Mouse (Mus musculus) left cerebral cortex, adult 8-10 months (tissue): ENCODE measurements around the gene Tns1. TPM values are rescaled to one million over a fixed set of nuclear protein-coding genes. Genes with fewer than 3 reads are reported as not detected.

Experiments used
- DNase-seq, 2 experiments: peaks; one replicate each; pipeline ENCODE4 v3.0.0; 2022; ENCODE audit warnings: low spot score in 2 of 2
- total RNA-seq, 4 experiments: library from RNA; stranded (reverse); gene quantifications; 2 replicates each; pipeline ENCODE4 v1.2.4; 2022

The Tns1 gene
- total RNA-seq, 4 experiments from 2014 or later, result 40.6 to 59.2 (median 49.2) TPM

DNA sequence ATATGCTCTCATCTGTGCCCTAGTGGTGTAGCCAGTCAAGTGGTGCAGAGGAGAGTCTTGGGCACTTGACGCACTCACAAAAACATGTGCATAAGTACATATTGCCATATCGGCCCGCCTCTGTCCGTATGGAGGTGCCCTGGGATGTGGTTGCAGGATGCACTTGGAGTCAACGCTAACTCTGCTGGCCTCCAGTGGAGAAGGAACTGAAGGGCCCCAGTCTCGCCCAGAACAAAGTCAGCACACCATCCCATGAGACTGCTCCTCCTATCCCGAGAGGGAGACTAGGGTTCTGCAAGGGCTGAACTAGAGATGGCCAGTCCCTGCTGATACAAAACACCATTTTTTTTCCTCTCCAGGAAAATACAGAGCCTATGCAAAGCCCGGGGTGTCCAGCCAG lies 1.0 kb downstream of the Tns1 start:
- no peak for DNase-seq

- DNase-seq, result peak; percentile 13 to 61
These were observed 2.2 kb downstream of the Tns1 start for GRCm38 (mm10) chr1:74121821-74122576.

DNA sequence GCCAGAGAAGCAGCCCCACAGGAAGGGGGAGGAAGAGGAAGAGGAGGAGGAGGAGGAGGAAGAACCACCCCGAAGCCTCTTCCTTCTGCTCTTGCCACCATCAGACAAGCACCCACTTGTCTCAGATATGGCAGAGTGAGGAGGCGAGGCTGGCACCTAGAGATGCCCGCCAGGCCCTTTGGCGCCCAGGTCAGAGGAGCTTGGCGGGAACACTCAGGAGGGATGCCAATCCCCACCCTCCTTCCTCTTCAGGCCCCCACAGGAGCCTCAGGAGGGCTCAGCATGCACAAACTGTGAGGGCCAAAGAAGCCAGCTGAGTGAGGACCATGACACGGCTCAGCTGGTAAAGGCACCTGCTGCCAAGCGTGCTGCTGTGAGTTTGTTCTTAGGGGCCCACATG lies 3.1 kb downstream of the Tns1 start:
- no peak for DNase-seq

DNA sequence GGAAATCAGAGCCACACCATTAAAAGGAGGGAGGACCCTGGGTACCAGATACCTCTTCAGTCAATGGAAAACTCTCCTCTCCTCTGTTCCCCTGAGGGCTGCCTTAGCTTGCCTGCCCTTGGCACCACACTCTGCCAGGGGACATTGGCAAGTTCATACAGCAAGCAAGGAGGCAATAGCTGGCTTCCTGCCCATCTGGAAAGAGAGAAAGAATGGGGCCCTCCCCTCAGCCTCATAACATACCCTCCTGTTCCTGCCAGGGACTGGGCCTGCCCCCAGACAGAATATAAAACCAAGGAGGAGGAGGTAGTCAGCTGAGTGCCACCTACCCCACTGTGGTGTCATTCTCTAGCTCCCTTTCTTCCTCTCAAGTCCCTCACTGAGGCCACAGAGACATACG lies 5.1 kb downstream of the Tns1 start:
- no peak for DNase-seq

GRCm38 (mm10) chr1:74117876-74118275 lies 6.4 kb downstream of the Tns1 start:
- DNase-seq, result no peak

- DNase-seq, result no peak
These were observed 11.2 kb downstream of the Tns1 start for GRCm38 (mm10) chr1:74113071-74113470.

- DNase-seq, result no peak
These were observed 12.6 kb downstream of the Tns1 start for GRCm38 (mm10) chr1:74111696-74112030.

GRCm38 (mm10) chr1:74110932-74111695 lies 13.1 kb downstream of the Tns1 start:
- no peak for DNase-seq

DNA sequence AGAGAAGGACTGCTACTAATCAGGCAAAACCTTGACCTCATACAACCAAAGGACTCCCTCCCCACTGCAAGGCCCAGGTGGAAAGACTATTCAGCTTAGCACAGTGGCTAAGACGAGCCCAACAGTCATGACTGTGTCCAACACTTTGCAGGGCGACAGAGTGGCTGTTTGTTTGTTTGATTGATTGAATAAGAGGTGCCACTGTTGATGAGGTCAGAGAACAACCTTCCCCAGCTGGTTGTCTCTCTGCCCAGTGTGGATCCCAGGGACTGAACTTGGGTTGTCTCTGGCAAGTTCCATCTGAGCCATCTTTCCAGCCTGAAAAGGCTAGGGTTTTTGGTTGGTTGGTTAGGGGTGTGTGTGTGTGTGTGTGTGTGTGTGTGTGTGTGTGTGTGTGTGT lies 14.6 kb downstream of the Tns1 start:
- DNase-seq, result no peak

DNA sequence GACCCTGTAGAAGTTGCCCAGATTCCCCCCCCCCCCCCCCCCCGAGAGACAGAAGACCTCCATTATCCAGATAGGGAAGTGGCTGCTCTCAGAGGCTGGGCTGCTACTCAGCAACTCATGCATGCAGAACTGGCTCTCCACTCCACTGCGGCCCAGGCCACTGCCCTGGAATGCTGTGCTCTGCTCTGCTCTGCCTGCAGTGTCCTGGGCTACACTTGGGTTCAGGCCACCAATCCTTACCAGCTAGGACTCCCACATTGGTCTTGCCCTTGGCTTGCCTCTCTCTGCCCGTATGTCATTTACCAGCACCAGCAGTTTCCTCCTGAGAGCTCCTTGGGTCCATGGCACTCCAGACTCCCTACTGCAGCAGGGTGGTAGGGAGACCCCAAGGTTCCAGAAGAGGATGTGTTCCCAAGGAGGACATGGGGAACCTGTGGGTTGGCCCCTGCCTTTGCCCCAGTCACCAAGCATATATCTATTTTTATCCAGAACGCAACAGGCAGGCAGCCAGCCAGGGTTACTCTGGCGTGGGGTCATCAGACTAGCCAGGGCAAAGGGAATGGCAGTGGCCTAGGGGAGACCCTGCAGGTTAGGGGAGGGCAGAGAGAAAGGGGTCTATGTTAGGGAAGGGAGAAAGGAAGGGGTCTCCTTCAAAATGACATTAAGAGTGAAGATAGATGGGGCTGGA lies 16.2 kb downstream of the Tns1 start:
- DNase-seq, result no peak

DNA sequence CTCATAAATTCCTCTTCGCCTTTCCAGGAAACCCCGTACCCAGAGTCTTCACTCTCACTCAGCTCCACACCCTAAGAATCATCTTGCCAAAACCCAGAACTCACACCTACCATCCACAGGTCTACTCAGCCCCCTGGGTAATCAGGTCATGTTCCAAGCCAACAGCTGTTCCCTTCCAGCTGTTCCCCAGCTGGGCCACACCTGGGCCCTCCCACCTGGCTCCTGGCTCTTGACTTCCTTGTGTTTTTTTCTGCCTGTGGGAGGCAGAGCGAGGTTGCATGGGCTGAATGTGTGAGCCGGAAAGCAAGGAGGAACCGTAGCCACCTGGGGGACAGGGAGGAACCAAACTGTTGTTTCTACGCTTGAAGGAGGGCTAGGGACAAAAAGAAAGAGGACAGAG lies 18.0 kb downstream of the Tns1 start:
- DNase-seq, result no peak

DNA sequence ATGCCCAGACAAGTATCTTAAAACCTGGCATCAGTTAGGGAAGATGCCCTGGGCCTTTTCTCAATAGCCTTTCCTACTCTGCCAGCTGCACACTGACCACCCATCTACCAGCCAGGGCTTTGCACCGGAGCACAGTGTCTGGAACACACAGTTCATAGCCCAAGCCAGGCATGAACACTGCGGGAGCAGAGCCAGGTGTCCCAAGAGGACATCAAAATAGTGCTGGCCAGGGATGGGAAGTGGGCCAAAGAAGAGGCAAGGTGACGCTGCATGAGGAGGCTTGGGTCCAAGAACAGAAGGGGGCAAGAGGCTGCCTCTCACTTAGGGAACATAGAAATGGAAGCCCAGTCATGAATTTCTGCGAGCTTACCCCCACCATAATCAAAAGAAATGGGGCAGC lies 18.6 kb downstream of the Tns1 start:
- DNase-seq, result no peak

- no peak for DNase-seq
These were observed 20.4 kb downstream of the Tns1 start for GRCm38 (mm10) chr1:74103654-74104353.

DNA sequence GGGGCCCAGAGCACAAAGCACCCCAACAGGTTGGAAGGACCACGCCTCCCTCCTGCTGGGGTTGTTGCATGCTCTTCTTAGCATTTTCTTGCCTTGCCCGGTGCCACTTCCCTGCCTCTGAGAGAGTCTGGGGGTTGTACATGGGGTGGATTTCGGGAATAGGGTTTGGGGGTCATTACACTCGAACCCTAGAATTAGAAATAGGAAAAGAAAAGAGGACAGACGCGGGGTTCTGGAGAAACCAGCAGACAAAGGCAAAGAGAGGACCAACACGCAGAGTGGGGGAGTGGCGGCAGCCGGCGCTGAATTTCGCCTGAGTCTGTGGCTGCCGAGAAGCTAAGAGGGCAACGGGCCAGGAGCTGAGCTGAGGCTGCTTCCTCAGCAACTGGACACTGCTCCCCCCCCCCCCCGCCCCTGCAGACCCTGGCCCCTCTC lies 25.2 kb downstream of the Tns1 start:
- no peak for DNase-seq

GRCm38 (mm10) chr1:74098004-74099000 lies 25.9 kb downstream of the Tns1 start:
- DNase-seq, result peak in 1 of 2 experiments; percentile 13

DNA sequence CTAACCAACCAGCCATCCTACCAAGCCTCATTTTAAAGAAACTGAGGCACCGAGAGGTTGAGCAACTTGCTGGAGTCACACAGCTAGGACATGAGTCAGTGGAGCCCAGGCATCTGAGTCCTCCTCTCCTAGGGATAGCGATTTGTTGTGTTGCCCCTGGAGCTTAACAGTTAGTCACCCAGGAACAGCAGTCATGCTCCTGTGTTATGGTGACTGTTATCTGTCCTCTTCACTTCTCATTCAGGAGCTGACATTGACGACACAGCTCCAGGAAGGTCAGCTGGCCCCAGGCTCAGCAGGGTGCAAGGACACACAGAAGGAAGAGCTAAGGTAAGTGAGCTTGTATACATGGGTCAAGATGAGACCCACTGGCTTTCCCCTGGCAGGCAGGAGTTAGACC lies 28.5 kb downstream of the Tns1 start:
- no peak for DNase-seq

DNA sequence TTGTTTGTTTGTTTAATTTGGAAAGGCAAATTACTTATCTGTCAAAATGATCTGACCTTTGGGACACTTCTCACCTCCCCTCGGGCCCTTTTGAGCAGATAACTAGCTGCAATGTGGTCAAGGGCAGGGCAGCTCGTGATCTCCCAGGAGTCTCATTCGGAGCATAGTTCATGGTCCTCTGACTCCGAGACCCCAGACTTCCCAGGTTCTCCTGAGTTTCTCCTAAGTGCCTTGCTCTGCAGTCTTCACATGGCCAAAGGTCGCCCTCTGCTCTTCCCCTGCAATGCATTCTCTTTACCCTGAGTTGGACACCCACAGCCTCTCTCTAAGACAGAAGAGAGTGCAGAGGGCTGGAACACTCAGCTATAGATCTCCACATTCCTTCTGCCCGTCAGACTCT lies 29.0 kb downstream of the Tns1 start:
- no peak for DNase-seq

- DNase-seq, result no peak
These were observed 29.6 kb downstream of the Tns1 start for GRCm38 (mm10) chr1:74094497-74095270.

DNA sequence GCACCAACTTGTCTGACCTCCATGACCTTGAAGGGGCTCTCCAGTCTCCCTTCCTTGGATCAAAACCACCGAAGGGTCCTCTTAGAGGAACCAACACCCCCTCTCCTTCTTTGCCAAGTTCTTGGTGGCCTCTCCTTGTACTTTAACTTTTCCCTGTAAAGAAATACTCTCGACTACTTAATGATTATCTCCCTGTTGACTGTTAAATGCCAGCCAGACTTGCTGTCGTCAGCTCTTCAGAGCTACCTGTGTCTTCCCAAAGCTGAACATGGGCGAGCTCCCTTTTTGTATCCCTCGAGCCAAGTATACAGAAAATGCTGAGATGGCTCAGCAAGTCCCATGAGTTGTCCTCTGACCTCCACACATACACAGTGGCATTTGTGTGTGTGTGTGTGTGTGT lies 30.8 kb downstream of the Tns1 start:
- no peak for DNase-seq

DNA sequence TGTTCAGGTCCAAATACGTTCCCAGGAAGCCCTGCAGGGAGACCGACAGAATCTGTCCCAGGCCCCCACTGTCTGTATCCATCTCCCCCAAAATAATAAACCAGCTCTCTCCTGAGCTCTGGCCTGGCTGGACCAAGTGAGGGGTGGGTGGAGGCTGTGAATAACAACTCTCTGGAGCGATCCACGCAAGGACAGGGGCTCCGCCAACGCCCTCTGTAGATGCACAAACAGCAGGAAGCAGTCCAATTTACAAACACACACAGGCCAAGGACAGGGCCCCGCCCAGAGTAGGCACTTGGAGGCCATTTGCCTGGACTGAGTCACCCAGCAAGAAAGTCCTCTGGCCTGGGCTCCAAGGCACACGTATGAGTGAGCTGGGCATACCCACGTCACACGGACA lies 32.0 kb downstream of the Tns1 start:
- DNase-seq, result no peak
